Mouse (Mus musculus): ENCODE results near the gene Iyd.

Gene Iyd

DNA sequence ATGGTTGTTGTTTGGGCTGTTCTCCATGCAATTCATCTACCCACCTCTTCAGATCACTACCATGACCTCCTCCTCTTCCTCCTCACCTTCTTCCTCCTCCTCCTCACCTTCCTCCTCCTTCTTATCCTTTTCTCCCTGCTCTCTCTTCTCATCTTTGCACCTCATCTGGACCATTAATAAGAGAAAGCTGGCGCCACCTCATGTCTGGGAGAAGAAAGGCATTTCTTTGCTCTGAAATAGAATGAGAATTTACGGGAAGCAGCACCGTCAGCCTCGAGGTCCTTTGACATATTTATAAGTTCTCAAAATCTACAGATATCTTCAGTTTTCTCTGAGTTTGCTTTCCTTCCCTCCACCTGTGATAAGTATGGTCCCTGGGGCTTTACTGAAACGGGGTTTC, 15.1 kb downstream of the Iyd start:
- no peak for DNase-seq

DNA sequence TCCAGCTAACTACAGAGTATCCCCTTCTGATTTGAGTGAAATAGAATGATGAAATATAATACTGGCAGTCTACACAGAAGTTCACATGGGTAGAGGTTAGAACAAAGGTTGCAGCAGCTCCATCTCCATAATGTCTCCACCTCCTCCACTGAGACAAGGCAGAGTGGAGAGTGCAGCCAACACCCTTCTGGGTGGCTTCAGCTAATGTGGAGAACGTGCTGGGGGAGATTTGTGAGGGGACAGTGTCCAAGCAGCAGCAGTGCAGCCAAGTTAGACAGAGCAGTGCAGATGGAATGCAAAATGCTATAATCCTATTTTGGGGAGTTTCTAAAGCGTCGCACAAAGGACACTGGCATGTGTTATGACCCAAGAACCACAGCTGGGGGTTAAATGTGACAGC, 16.5 kb downstream of the Iyd start:
- DNase-seq, result no peak

DNA sequence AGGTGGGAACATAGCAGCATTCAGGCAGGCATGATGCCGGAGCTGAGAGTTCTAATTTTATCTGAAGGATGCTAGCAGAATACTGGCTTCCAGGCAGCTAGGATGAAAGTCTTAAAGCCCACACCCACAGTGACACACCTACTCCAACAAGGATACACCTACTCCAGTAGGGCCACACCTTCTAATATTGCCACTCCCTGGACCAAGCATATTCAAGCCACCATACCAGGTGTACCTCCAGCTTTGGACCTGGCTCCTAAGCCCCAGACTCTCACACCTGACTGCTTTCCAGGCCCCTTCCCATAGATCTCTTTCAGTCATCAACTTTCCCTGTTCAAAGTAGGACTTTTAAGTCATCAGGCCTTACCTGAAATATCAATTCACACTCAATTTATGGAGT, 19.1 kb downstream of the Iyd start:
- DNase-seq, result no peak

DNA sequence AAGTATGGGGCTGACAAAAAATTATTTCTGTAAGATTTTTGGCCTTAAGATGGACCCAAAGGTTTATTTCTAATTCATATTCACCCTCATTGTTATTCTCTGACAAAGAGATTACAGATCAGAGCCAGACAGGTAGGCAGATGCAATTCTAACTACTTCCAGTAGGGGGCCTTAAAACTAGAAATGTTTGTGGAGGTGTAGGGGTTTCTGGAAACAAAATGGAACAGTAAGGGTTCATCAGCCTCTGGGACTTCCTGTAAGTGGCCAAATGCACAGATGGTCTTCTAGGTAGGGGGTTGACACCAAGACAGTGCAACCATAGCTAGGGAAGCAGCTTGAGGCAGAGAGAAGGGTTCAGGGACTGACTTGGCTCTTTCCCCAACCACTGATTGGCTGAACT, 22.1 kb downstream of the Iyd start:
- peak; percentile 24 for DNase-seq

DNA sequence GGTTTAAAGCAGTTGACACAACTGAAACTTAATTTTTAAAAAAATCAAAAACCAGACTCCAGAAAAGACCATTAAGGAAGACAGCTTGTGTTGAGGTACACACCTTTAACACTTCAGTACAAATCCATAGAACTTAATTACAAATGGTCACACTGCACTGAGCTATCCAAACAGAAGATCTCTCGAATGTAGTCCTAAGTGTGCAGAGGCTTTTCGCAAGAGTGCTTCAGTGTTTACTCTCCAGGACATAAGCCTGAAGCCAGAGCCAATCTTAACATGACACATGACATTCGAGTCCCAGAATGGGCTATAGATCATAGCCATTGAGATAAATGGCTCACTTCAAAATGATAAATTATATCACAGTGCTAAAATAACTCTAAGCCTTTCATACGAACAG, 25.1 kb downstream of the Iyd start:
- no peak for DNase-seq

DNA sequence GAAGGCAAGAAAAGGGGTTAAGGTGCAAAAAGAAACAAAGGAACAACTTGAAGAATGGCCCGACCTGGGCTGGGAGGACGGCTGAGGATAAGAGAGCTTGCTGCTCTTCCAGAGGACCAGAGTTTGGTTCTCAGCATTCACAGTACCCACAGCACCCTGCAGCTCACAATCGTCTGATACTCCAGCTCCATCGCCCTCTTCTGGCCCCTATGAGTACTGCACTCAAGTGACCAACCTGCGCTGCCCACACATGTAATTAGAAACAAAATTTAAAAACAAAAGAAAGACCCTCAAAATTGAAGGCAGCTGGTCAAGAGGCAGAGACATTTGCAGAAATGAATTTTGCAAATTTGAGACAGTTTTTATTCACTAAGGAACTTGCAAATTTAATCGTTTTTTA, 27.8 kb downstream of the Iyd start:
- DNase-seq, result no peak

GRCm38 (mm10) chr10:3572723-3573649, 32.9 kb downstream of the Iyd start:
- peak; percentile 77 for DNase-seq

- DNase-seq, result peak; percentile 49
These were observed 34.0 kb downstream of the Iyd start for GRCm38 (mm10) chr10:3573905-3574500.

DNA sequence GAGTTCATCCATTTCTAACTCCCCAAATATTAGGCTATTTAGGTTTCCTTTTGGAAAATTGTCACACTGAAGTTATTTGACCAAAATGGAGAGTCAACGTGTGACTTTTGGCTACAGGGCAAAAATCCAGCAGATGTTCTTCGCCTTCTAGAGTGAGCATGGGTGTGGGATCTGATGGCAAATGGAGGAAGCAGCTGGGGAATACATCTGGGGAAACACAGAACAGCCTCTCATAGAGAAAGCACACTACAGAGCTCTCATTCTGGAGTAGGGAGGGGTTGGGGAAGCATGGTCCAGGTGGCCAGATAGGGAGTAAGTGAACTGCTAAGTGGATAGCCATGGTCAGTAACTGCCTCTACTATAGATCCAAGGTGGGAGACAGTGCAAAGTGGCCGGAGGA, 50.6 kb downstream of the Iyd start:
- no peak for DNase-seq

DNA sequence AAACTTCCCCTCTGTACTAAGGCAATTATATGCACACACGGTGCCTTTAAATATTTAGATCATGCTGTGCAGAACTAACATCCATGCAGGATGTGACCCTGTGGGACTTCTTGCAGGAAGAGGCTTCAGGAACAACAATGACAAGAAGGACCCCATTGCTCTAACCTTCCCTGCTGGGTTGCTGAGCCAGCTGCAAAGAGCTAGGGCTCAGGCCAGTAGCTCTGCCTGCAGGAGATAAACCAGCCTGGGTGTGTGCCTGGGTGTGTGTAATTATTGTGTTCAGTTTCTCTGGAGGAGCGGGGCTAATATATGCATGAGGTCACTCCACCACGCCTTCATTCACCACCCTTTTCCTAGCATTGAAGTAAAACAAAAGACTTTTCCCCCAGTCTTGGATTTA, 51.8 kb downstream of the Iyd start:
- DNase-seq, result no peak

DNA sequence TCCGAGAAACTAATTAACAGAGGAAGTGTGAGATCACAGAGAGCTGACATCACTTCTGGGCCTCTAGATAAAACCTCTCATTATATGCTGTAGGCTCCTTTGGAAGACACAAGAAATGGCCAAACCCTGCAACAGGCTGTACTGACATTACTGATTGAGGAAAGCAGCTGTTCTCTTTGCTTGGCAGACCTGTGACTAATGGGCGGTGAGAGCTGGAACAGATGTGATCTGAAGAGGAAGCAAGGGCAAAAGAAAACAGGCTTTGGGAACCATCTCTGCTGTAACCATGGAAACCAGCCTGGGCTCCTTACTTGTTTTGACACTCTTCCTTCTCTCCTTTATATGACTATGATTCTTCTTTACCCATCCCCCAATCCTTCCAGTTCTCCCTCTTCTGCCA, 56.7 kb downstream of the Iyd start:
- no peak for DNase-seq

GRCm38 (mm10) chr10:3597760-3598159, 57.7 kb downstream of the Iyd start:
- no peak for DNase-seq
